Mouse (Mus musculus) adipocyte (in vitro differentiated cells): ENCODE data around the gene Chrna1.

ENCODE experiments used
- DNase-seq: peaks from one replicate; pipeline ENCODE4 v3.0.0-alpha.2; 2016; ENCODE audit warnings: low spot score

Chrna1 gene

GRCm38 (mm10) chr2:73521737-73522136, 58.4 kb downstream of the Chrna1 start:
- DNase-seq, result no peak

- no peak for DNase-seq
Observed at GRCm38 (mm10) chr2:73518966-73519365, 61.2 kb downstream of the Chrna1 start.

GRCm38 (mm10) chr2:73518311-73518710, 61.8 kb downstream of the Chrna1 start:
- DNase-seq, result no peak

- DNase-seq, result no peak
Observed at GRCm38 (mm10) chr2:73514178-73514577, 66.0 kb downstream of the Chrna1 start.
